Comparison of ENCODE assay signal across 26 mouse cellular contexts in genomic region chr5:147606751-147607150, GRCm38 (mm10).
A peak's percentile ranks its signal among the peaks of the same experiment; 100 is the strongest.
DNase-seq lines count a peak whose midpoint lies in the region; ATAC-seq and TF ChIP-seq lines count a peak whose summit lies in the region.
"Had no signal": no experiment of that assay in that cellular context is flagged by ENCODE, and none has a peak within 500 bp of the region (broad histone marks: within the 10 kb centered on the region; RNA-seq: fewer than 3 reads in every experiment).

No protein-coding gene starts in this region.

- H3K9me3 ChIP-seq in heart, embryonic 15.5 days (replicated peaks) = no peaks in the 10 kb centered on the region
- no peaks in the 10 kb centered on the region for H3K9me3 ChIP-seq in limb, embryonic 14.5 days (ENCODE audit: control insufficient read depth, low read length)
- no peaks in the 10 kb centered on the region for H3K9me3 ChIP-seq in limb, embryonic 10.5 days (replicated peaks)
- H3K9me3 ChIP-seq: hindbrain, embryonic 13.5 days; liver, embryonic 15.5 days; stomach, embryonic 15.5 days had no signal

- intact Hi-C loops in heart, postnatal 14 days (cut with DNase I) = no loop called here

- no peaks in the 10 kb centered on the region for H3K27me3 ChIP-seq in heart, embryonic 15.5 days
- no peaks in the 10 kb centered on the region for H3K27me3 ChIP-seq in limb, embryonic 14.5 days (ENCODE audit: control insufficient read depth, insufficient read depth, low read length)
- H3K27me3 ChIP-seq in limb, embryonic 10.5 days (ENCODE audit: low read depth, poor library complexity, severe bottlenecking) = no peaks in the 10 kb centered on the region
- H3K27me3 ChIP-seq: CH12.LX; hindbrain, embryonic 13.5 days; liver, embryonic 15.5 days; stomach, embryonic 15.5 days had no signal

- H3K9ac ChIP-seq in heart, embryonic 15.5 days = no peak overlapping the region
- H3K9ac ChIP-seq in limb, embryonic 14.5 days (ENCODE audit: low read depth, low read length, severe bottlenecking) = no peak overlapping the region
- H3K9ac ChIP-seq: hindbrain, embryonic 13.5 days; liver, embryonic 15.5 days; lung, embryonic 14.5 days; stomach, embryonic 15.5 days had no signal

- peaks cover 14% of the 10 kb centered on the region for H3K4me1 ChIP-seq in heart, embryonic 15.5 days (replicated peaks)
- no peaks in the 10 kb centered on the region for H3K4me1 ChIP-seq in limb, embryonic 14.5 days (ENCODE audit: control insufficient read depth, insufficient read depth, low read length)
- 0 out of 2 replicates have a peak, but pooled peaks cover 1% of the 10 kb centered on the region for H3K4me1 ChIP-seq in limb, embryonic 10.5 days
- H3K4me1 ChIP-seq: hindbrain, embryonic 13.5 days; liver, embryonic 15.5 days; stomach, embryonic 15.5 days had no signal

- H3K4me2 ChIP-seq in heart, embryonic 15.5 days = 0 out of 2 replicates have a peak overlapping the region, but pooled peaks have one; percentile 2
- H3K4me2 ChIP-seq in limb, embryonic 14.5 days (replicated peaks; ENCODE audit: low read depth, low read length, severe bottlenecking) = no peak overlapping the region
- H3K4me2 ChIP-seq: hindbrain, embryonic 13.5 days; liver, embryonic 15.5 days; lung, embryonic 14.5 days; stomach, embryonic 15.5 days had no signal

- WGBS in heart, embryonic 15.5 days = 43% methylated on average over 13 of the region's 13 CpGs
- 61% methylated on average over 13 of the region's 13 CpGs for WGBS in limb, embryonic 14.5 days
- 94% methylated on average over 13 of the region's 13 CpGs for WGBS in limb, embryonic 10.5 days

- no peak for TF ChIP-seq CTCF in layer of hippocampus, adult 2 months (conservative IDR thresholded peaks at IDR 0.05)

- peak; percentile 18 for DNase-seq in heart, adult 8-10 months (ENCODE audit: low spot score)
- no peak for DNase-seq in heart, postnatal 14 days
- DNase-seq in heart, adult 11 months = no peak
- DNase-seq in limb, embryonic 14.5 days (ENCODE audit: low spot score) = peak; percentile 13
- DNase-seq in limb, embryonic 10.5 days (ENCODE audit: low spot score) = no peak
- no peak for DNase-seq in adrenal gland, adult 18-20 months (ENCODE audit: low spot score in 2 of 2)
- DNase-seq in layer of hippocampus, adult 2 months (ENCODE audit: low spot score in 2 of 2) = no peak
- DNase-seq: adrenal gland, postnatal 14 days; cerebellum, adult 11 months; cerebellum, adult 9-10 months; cerebellum, postnatal 36 days; gastrocnemius, postnatal 25 days; layer of hippocampus, adult 9-11 months; lung, embryonic 14.5 days; lung, postnatal 14 days; midbrain, embryonic 14.5 days; retina, postnatal 1 day; right cerebral cortex, postnatal 25 days had no signal

- H3K36me3 ChIP-seq in heart, embryonic 15.5 days = no peaks in the 10 kb centered on the region
- H3K36me3 ChIP-seq in limb, embryonic 14.5 days (ENCODE audit: control insufficient read depth, insufficient read depth, low read length) = no peaks in the 10 kb centered on the region
- H3K36me3 ChIP-seq in limb, embryonic 10.5 days = no peaks in the 10 kb centered on the region
- H3K36me3 ChIP-seq: hindbrain, embryonic 13.5 days; liver, embryonic 15.5 days; stomach, embryonic 15.5 days had no signal

- TF ChIP-seq POLR2A in limb, embryonic 14.5 days (IDR thresholded peaks at IDR 0.05; ENCODE audit: borderline replicate concordance, extremely low read depth, insufficient read depth, insufficient read length) = no peak

- ATAC-seq in heart, embryonic 15.5 days (replicated peaks; ENCODE audit: insufficient number of reproducible peaks, insufficient read depth, low FRiP score, low read depth) = peak; percentile 71; the same call in 1 of the 2 replicates
- no peak for ATAC-seq in limb, embryonic 14.5 days (ENCODE audit: low FRiP score, low read depth)
- ATAC-seq: forebrain, embryonic 14.5 days; intestine, embryonic 16.5 days had no signal

- peak overlapping the region; percentile 59; the same call in 1 of the 2 replicates for H3K27ac ChIP-seq in heart, embryonic 15.5 days
- no peak overlapping the region for H3K27ac ChIP-seq in limb, embryonic 14.5 days (replicated peaks; ENCODE audit: low read depth, low read length)
- no peak overlapping the region for H3K27ac ChIP-seq in limb, embryonic 10.5 days
- H3K27ac ChIP-seq in layer of hippocampus, adult 2 months = no peak overlapping the region
- H3K27ac ChIP-seq: heart, adult 2 months; hindbrain, embryonic 13.5 days; liver, embryonic 15.5 days; stomach, embryonic 15.5 days had no signal

- no peak overlapping the region for H3K4me3 ChIP-seq in heart, embryonic 15.5 days
- H3K4me3 ChIP-seq in limb, embryonic 14.5 days (replicated peaks; ENCODE audit: low read length) = no peak overlapping the region
- no peak overlapping the region for H3K4me3 ChIP-seq in limb, embryonic 10.5 days
- no peak overlapping the region for H3K4me3 ChIP-seq in layer of hippocampus, adult 2 months
- H3K4me3 ChIP-seq: heart, adult 2 months; hindbrain, embryonic 13.5 days; liver, embryonic 15.5 days; stomach, embryonic 15.5 days had no signal

Comparison
In these comparisons a context has a peak if more than half of its experiments do, and no peak if none do; other contexts are left out.
1. DNase-seq: peak in heart, adult 8-10 months (single experiment) and limb, embryonic 14.5 days (single experiment); none in heart, postnatal 14 days (0 of 2), heart, adult 11 months (single experiment), limb, embryonic 10.5 days (single experiment), adrenal gland, adult 18-20 months (0 of 2) and layer of hippocampus, adult 2 months (0 of 2).